Mouse (Mus musculus): ENCODE measurements at regions not wholly inside any gene's neighbourhood (a gene's known extent, or its start where the extent isn't known, plus 50 kb on each side); places are given as distances from the start of the nearest gene placed in this dataset.

DNA sequence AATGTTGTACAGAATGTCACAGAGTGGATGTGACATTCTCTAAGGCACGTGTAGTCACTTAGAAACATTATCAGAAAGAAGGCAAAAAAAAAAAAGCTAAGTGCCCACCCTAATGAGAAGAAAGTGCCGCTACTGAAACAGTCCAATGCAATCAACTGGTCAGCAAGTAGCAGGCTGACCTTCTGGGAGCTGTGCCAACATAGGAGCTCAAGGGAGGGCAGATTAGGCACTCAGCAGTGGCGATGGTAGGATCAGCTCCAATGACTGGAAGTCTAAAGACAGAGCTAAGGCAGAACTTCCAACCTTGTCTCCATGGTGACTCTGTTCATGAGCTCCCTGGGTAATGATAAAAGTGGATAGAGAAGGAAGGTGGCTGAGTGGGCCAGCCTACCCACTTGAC, 60.8 kb downstream of the Foxd1 start:
- TF ChIP-seq EP300 (IDR thresholded peaks at IDR 0.05) (no peak), CTCF (IDR thresholded peaks at IDR 0.05) (no peak)
